ENCODE assay signal across 10 mouse cellular contexts in the genomic region with DNA sequence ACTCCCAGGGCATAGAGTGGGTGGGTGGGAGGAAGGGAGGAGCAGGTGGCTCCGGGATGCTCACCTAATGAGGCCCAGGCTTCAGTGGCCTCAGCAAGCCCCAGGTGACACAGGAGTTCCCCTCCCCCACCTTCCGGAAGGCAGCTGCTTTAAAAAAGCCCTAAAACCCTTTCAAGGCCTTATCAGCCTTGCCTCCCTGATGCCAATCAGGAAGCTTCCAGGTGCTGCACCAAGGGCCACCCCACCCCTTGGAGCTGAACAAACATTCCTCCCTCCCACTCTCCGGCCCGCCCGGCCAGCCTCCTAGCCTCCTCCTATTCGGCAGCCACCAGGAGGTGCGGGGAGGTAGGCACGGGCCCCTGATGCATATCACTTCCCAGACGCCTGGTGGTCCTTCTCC. TPM values are rescaled to one million over a fixed set of nuclear protein-coding genes. Genes with fewer than 3 reads are reported as not detected.
DNase-seq lines count a peak whose midpoint lies in the region.
"Had no signal": no experiment of that assay in that cellular context is flagged by ENCODE, and none has a peak within 500 bp of the region (broad histone marks: within the 10 kb centered on the region; RNA-seq: fewer than 3 reads in every experiment).

No protein-coding gene starts in this region.

- peak; percentile 38 for DNase-seq in cerebellum, adult 11-12 months
- DNase-seq in cerebellum, adult 8-10 months = no peak
- DNase-seq in thymus, postnatal 0 days (ENCODE audit: low spot score) = peak; percentile 70
- DNase-seq in thymus, adult 18-20 months = no peak
- peak; percentile 26 for DNase-seq in lung, postnatal 36 days
- DNase-seq in thymus, postnatal 25 days = peak; percentile 55
- no peak for DNase-seq in heart, adult 9 months (ENCODE audit: low spot score in 2 of 2)
- DNase-seq in adrenal gland, adult 18-20 months (ENCODE audit: low spot score in 2 of 2) = no peak
- DNase-seq: cerebellum, adult 11 months had no signal

RNA-seq across cellular contexts. Expression of a gene that starts 6.0 kb away (rescaled TPM):
- polyA plus RNA-seq in thymus, postnatal 0 days (2015; fragmentation: Nextera tagmentation; extraction: Ambion mirVana) = 2.6 and 3.3 TPM in 2 replicates
- 10 to 100 TPM; 16.9 to 22.8 TPM for total RNA-seq in adrenal gland, adult 18-20 months (2021)
- total RNA-seq: neutrophil, adult 5-6 weeks had no signal

RNA-seq across cellular contexts. Expression of a gene that starts 56.1 kb away (rescaled TPM):
- 124 and 132 TPM in 2 replicates for polyA plus RNA-seq in thymus, postnatal 0 days (2015; fragmentation: Nextera tagmentation; extraction: Ambion mirVana)
- total RNA-seq in adrenal gland, adult 18-20 months (2021) = 100 to 1,000 TPM in 1 of 2 experiments, 10 to 100 TPM in 1; 69.3 to 122 TPM
- total RNA-seq: neutrophil, adult 5-6 weeks had no signal

Comparison
In these comparisons a context has a peak if more than half of its experiments do, and no peak if none do; other contexts are left out.
1. DNase-seq: peak in cerebellum, adult 11-12 months (single experiment), thymus, postnatal 0 days (single experiment), lung, postnatal 36 days (single experiment) and thymus, postnatal 25 days (single experiment); none in cerebellum, adult 8-10 months (single experiment), thymus, adult 18-20 months (0 of 2), heart, adult 9 months (0 of 2) and adrenal gland, adult 18-20 months (0 of 2).